Mouse (Mus musculus): ENCODE results near the gene Rccd1.

Gene Rccd1

GRCm38 (mm10) chr7:80299568-80299967 lies 24.7 kb downstream of the Rccd1 start:
- no peak for DNase-seq (ENCODE audit: low spot score in 2 of 2)

DNA sequence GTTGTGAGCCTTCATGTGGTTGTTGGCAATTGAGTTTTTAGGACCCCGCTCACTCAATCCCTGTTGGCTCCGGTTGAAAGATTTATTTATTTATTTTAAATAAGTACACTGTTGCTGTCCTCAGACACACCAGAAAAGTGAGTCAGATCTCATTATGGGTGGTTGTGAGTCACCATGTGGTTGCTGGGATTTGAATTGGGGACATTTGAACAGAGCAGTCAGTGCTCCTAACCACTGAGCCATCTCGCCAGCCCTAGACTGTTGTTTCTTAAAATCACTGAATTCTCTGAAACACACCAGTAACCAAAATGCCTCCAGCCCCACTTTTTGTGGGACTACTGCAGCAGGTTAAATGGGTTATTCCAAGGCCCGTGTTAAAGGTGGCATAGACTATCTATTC lies 25.5 kb downstream of the Rccd1 start:
- DNase-seq (ENCODE audit: low spot score in 2 of 2), result no peak

- DNase-seq (ENCODE audit: low spot score in 2 of 2), result no peak
These were observed 27.2 kb downstream of the Rccd1 start for GRCm38 (mm10) chr7:80297041-80297440.

GRCm38 (mm10) chr7:80296462-80296861 lies 27.8 kb downstream of the Rccd1 start:
- DNase-seq (ENCODE audit: low spot score in 2 of 2), result no peak

DNA sequence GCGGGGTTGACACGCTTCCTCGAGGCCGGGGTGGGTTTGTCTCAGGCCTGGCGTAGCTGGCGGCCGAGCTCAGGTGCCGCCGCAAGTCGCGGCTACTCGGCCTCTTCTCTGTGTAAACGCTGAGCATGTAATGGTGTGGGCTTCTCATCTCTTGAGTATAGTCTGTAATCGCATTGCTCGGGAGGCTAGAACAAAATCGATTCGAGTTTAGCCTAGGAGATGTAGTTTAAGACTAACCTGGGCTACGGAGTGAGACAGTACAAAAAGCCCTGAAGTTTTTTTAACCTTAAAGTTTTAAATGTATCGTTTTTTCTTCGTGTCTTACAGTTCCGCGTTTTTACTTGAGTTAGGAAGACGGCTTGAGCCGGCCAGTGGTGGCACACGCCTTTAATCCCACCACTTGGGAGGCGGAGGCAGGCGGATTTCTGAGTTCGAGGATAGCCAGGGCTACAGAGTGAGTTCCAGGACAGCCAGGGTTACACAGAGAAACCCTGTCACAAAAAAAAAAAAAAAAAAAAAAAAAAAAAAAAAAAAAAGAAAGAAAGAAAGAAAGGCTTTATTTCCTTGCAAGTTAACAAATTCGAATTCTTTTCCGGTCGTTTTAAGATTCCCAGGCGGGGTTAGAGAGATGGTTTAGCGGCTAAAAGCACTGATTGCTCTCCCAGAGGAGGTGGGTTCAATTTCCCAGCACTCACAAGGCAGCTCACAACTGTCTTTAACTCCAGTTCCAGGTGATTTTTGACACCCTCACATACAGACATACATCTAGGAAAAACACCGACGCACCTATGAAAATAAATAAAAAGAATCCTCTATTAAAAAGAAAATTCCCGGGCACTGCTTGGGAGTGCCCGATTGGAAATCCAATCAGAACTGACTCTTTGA lies 29.2 kb downstream of the Rccd1 start:
- no peak for DNase-seq (ENCODE audit: low spot score in 2 of 2)

GRCm38 (mm10) chr7:80294062-80294763 lies 30.0 kb downstream of the Rccd1 start, which contains the start of gene Prc1:
Gene Prc1 (plus strand): TSS chr7:80294450.
- DNase-seq (ENCODE audit: low spot score in 2 of 2), result peak; percentile 98 to 99

DNA sequence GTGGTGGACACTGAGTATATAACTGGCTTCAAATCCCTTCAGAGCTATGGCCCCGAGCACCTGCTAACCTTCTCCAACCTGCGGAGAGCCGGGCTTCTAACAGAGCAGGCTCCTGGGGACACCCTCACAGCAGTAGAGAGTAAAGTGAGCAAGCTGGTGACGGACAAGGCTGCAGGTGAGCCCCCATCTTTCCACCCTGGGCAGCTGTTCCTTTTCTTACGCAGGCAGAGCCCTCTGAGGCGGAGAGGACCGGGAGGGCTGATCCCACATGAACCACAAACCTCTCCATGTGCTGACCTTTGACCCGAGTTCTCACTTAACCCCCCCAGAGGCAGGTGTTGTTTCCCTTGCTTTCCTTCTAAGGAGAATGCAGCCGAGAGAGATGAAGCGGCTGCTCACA lies 36.5 kb downstream of the Rccd1 start:
- no peak for DNase-seq (ENCODE audit: low spot score in 2 of 2)

DNA sequence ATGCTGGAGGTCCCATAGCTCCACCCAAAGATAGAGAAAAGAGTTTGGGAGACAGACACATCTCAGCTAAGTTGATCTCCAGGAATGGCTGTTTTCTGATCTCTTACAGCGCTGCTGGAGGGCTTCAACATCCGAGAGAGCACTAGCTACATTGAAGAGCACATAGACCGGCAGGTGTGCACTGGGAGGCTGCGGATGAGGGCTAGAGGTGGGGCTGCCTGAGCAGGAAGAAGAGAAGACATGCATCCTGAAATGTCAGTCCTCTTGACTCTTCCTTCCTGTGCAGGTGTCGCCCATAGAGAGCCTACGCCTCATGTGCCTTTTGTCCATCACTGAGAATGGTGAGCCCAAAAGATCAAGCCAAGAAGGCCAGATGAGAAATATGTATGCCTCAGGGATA lies 38.5 kb downstream of the Rccd1 start:
- no peak for DNase-seq (ENCODE audit: low spot score in 2 of 2)

GRCm38 (mm10) chr7:80284391-80284790 lies 39.9 kb downstream of the Rccd1 start:
- no peak for DNase-seq (ENCODE audit: low spot score in 2 of 2)

- DNase-seq (ENCODE audit: low spot score in 2 of 2), result no peak
These were observed 40.9 kb downstream of the Rccd1 start for GRCm38 (mm10) chr7:80283226-80283918.

DNA sequence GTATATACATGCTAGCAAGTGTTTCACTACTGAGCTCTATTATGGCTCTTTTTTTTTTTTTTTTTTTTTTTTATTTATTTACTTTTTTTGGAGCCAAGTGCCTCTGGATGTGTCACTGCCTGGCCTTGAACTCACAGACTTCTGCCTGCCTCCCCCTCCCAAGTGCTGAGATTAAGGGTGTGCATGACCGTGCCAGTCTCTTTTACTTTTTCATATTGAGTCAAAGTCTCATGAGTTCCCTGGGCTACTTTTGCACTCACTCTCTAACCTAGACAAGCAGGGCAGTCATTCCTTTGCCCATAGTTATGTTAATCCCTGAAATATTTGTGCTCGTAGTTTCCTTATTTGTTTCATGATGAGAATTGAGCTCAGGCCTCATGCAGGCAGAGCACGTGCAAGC lies 42.6 kb downstream of the Rccd1 start:
- no peak for DNase-seq (ENCODE audit: low spot score in 2 of 2)

- no peak for DNase-seq (ENCODE audit: low spot score in 2 of 2)
These were observed 43.3 kb downstream of the Rccd1 start for GRCm38 (mm10) chr7:80280998-80281397.

DNA sequence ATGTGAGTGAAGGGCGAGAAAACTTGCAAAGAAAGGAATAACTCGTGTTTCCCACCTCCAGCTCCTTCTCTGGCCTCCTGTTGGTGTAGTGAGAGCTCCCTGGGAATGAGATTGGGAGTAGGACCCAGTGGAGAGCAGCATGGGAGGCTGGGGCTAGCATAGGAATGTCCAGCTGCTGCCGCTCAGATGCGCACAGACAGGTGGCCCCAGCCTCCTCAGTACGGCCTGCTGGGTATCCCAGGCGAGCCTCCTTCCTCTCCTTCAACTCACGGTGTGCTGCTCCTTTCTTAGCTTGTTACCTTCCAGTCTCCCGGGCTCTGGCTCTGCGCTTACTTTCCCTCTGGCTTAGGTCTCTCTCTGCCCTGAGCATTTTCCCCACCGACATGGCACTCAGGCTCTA lies 44.2 kb downstream of the Rccd1 start:
- no peak for DNase-seq (ENCODE audit: low spot score in 2 of 2)

DNA sequence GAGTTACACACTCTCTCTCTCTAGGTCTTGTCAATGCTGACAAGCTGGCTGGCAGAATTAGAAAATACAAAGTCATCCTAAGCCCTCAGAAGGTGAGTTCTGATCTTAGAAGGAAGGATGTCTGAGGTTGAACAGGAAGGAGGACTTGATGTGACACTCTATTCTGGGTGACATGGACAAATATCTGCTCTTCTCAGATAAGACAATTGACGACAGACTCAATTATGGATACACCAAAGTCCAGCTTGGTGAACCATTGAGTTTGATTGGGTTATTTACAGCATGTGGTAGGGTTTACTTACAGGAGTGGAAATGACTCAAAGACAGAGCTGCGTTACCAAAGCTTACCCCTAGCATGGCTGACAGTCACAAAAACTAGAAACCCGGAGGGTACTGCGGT lies 47.9 kb downstream of the Rccd1 start:
- DNase-seq (ENCODE audit: low spot score in 2 of 2), result no peak

DNA sequence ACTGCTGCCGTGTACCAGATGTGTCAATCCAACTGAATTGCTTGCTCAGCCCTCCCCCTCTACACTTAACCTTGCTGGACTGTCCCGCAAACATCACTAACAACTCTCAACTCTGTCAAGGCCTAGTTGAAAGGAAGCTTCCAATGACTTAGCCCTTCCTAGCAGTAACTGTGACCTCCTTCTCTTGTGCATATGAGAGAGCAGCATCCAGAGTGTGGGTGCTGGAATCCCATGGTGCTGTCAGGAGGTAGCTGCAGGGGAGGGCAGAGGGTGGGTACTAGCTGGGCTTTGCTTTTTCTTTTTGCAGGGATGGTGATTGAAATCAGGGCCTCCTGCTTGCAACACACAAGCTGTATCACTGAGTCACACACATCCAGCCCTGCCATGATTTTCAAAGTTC lies 50.8 kb downstream of the Rccd1 start:
- DNase-seq (ENCODE audit: low spot score in 2 of 2), result no peak

DNA sequence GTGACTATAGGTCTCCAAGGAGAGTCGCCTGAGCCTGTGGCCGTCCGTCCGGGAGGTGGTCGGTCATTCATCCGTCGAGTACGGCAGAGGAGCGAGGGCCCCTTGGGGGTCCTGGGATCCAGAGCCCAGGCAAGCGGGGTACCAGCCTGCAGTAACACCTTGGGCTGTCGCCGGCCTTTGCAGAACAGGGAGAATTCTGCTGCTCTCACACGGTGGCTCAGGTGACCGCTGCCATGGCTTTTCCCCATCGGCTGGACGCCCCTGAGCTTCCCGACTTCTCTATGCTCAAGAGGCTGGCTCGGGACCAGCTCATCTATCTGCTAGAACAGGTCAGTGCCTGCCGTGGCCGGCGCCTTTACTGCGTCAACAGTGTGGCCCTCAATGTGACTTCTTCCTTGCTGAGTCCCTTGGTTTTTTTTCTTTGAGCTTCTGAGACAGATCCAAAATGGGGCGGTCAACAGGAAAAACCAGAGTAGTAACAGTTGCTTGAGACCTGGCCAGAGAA lies 54.5 kb downstream of the Rccd1 start:
- no peak for DNase-seq (ENCODE audit: low spot score in 2 of 2)

GRCm38 (mm10) chr7:80268897-80269750 lies 55.1 kb downstream of the Rccd1 start, which contains the start of gene Vps33b:
Gene Vps33b (plus strand): TSS chr7:80269649.
- DNase-seq (ENCODE audit: low spot score in 2 of 2), result peak; percentile 90

GRCm38 (mm10) chr7:80267764-80268163 lies 56.5 kb downstream of the Rccd1 start:
- DNase-seq (ENCODE audit: low spot score in 2 of 2), result no peak

GRCm38 (mm10) chr7:80264606-80265005 lies 59.6 kb downstream of the Rccd1 start:
- DNase-seq (ENCODE audit: low spot score in 2 of 2), result no peak

DNA sequence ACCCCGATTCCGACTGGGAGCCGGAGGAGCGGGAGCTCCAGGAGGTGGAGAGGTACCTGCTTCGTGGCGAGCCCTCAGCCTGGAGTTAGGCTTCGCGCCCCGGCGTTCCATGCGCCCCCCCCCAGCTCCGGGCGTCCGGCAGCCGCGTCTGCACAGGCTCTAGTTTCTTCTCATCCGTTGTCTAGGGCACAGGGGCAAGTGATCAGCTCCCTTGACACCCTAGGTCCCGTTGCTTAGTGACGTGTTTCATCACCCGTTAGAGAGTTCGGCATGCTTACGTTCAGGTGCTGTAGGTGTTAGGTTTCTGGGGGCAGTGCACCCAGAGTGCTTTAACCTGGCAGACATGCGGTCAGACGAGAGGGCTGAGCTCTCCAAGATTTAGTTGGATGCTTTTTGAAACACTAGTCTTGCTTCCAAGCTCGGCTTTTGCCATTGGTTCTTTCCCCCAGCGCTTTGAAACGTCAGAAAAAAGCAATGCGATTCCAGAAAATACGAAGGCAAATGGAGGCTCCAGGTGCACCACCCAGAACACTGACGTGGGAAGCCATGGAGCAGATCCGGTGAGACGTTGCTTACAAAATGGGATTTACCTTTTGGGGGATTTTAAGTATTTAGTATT lies 62.8 kb downstream of the Rccd1 start:
- no peak for DNase-seq (ENCODE audit: low spot score in 2 of 2)
